Mouse (Mus musculus): ENCODE results near the gene Rasgef1b. TPM values are rescaled to one million over a fixed set of nuclear protein-coding genes. Genes with fewer than 3 reads are reported as not detected.

The Rasgef1b gene
- total and polyA plus RNA-seq, 3 experiments, result 0.17 to 0.26 (median 0.21) TPM

DNA sequence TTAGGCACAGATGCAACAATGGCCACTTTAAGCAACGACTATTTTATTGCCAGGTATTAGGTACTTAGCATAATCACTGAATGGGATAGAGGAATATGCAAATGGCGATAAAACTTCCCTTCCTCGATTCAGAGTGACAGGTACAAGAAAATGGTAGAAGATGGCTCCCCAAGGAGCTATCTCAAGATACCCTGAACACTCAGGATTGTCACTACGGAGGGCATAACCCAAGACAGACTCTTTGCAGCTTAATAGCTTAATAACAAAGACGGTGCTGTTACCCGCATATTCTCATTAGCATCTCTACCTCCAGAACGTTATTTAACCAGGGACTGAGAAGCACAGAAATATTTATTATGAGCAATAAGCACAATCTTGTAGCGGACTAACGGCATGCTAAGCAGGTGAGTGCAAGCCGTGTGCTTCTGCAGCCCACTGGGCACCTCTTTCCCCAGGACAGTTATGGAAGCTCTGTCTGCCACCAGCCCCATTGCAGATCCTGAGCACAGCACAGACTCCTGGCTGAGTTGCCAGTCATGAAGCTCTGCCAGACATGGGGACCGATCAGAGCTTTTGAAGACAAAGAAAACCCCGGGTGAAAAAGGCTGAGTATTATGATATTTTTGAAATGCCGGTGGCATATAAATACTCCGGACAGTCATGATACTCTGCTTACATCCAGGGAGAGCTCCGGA, 122.6 kb downstream of the Rasgef1b start:
- dilution Hi-C loops (cut with MboI; ENCODE audit: extremely low pct_ligation_motif_present, extremely low pct_unique_long_range_greater_than_20kb, low sequenced_read_pairs) (no loop called here), in situ Hi-C loops (cut with MboI; ENCODE audit: low pct_ligation_motif_present, low pct_unique_long_range_greater_than_20kb, low sequenced_read_pairs) (no loop called here)
- no peak overlapping the region for H3K27ac ChIP-seq (ENCODE audit: insufficient read depth, low read depth)
- H3K9ac ChIP-seq (ENCODE audit: insufficient read depth, low read depth), result no peak overlapping the region
- TF ChIP-seq USF2 (conservative IDR thresholded peaks at IDR 0.05; ENCODE audit: low read depth, low read length) (no peak), CTCF (conservative IDR thresholded peaks at IDR 0.05 in 1 of 2, IDR thresholded peaks at IDR 0.05 in 1 of 2; ENCODE audit: low read depth in 2 of 2, low read length in 2 of 2) (no peak), IRF4 (IDR thresholded peaks at IDR 0.05; ENCODE audit: low read depth, low read length) (no peak), MXI1 (IDR thresholded peaks at IDR 0.05; ENCODE audit: low read depth, low read length) (no peak), TCF12 (IDR thresholded peaks at IDR 0.05; ENCODE audit: low read depth, low read length) (no peak), BHLHE40 (IDR thresholded peaks at IDR 0.05; ENCODE audit: low read depth, low read length) (no peak), MAFK (IDR thresholded peaks at IDR 0.05; ENCODE audit: insufficient replicate concordance, low read length) (no peak), ZNF384 (IDR thresholded peaks at IDR 0.05; ENCODE audit: low read depth, low read length) (no peak), CHD1 (IDR thresholded peaks at IDR 0.05; ENCODE audit: low read depth, low read length) (no peak), MYC (IDR thresholded peaks at IDR 0.05; ENCODE audit: low read depth, low read length) (no peak), SMC3 (IDR thresholded peaks at IDR 0.05; ENCODE audit: low read depth, low read length) (no peak), ELF1 (IDR thresholded peaks at IDR 0.05; ENCODE audit: low read depth, low read length) (no peak), JUND (conservative IDR thresholded peaks at IDR 0.05; ENCODE audit: low read depth, low read length) (no peak), E2F4 (IDR thresholded peaks at IDR 0.05; ENCODE audit: insufficient replicate concordance, low read depth, low read length) (no peak), EP300 (IDR thresholded peaks at IDR 0.05; ENCODE audit: low read length) (no peak), RCOR1 (conservative IDR thresholded peaks at IDR 0.05; ENCODE audit: low read depth, low read length) (no peak), MEF2A (IDR thresholded peaks at IDR 0.05; ENCODE audit: borderline replicate concordance, low read depth, low read length) (no peak), RAD21 (IDR thresholded peaks at IDR 0.05; ENCODE audit: low read depth, low read length) (no peak)
- no peaks in the 10 kb centered on the region for H3K9me3 ChIP-seq (replicated peaks; ENCODE audit: low read length)
- DNase-seq (ENCODE audit: extremely low read depth), result no peak
- H3K27me3 ChIP-seq (replicated peaks), result no peaks in the 10 kb centered on the region
- no peak overlapping the region for H3K4me2 ChIP-seq (ENCODE audit: insufficient read depth, low read depth, poor library complexity, severe bottlenecking)
- no peaks in the 10 kb centered on the region for H3K4me1 ChIP-seq (ENCODE audit: control insufficient read depth in 1 of 2, insufficient read depth in 2 of 2)
- H3K4me3 ChIP-seq (replicated peaks in 1 of 3; ENCODE audit: low read depth in 2 of 3, low read length in 2 of 3, poor library complexity in 1 of 3), result no peak overlapping the region
- H3K79me2 ChIP-seq (replicated peaks; ENCODE audit: control insufficient read depth, extremely low read depth, insufficient read depth, poor library complexity, severe bottlenecking), result no peaks in the 10 kb centered on the region
- H3K36me3 ChIP-seq (replicated peaks in 1 of 2; ENCODE audit: control insufficient read depth in 1 of 2, insufficient read depth in 1 of 2, low read length in 1 of 2), result no peaks in the 10 kb centered on the region

DNA sequence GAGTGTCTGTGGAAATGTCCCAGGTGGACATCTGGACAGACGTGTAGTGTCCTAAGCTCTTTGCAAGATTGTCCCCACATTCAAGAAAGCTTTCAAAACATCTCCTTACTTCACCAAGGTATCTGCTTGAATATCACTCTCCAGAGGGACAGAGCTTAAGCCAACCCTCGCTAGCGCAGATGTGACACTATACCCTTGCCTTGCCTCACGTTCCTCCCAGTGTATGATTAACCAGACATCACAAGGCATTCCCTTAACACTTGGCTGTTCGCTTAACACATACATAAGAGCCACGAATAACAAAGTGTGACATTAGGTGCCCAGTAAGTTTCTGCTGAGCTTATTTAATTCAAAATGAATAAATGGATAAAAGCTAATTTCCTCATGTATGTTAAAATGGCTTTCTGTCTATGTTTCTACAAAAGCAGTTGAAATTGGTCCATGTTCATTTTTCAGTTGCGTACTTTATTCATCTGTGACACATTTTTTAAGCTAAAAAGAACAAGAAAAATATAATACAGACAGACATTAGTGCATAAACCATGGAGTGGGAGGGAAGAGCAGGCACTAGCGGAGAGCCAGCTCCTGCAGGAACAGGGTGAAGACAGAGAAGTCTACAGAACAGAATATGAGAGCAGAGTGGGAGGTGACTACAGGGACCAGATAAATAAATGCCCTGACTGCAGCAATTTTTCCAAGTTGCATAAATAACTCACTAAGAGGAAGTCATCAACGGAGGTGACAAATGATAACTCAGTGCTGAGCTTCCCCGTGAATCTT, 126.4 kb downstream of the Rasgef1b start:
- Histone ChIP-seq H3K36me3 (replicated peaks in 1 of 2; ENCODE audit: control insufficient read depth in 1 of 2, insufficient read depth in 1 of 2, low read length in 1 of 2) (no peaks in the 10 kb centered on the region), H3K4me3 (replicated peaks in 1 of 3; ENCODE audit: low read depth in 2 of 3, low read length in 2 of 3, poor library complexity in 1 of 3) (no peak overlapping the region), H3K4me2 (ENCODE audit: insufficient read depth, low read depth, poor library complexity, severe bottlenecking) (no peak overlapping the region), H3K27ac (ENCODE audit: insufficient read depth, low read depth) (no peak overlapping the region), H3K79me2 (replicated peaks; ENCODE audit: control insufficient read depth, extremely low read depth, insufficient read depth, poor library complexity, severe bottlenecking) (no peaks in the 10 kb centered on the region), H3K4me1 (ENCODE audit: control insufficient read depth in 1 of 2, insufficient read depth in 2 of 2) (peaks cover 0 to 5% of the 10 kb centered on the region in 2 experiments; a peak in 2 of 4 replicates), H3K9ac (ENCODE audit: insufficient read depth, low read depth) (no peak overlapping the region), H3K27me3 (replicated peaks) (no peaks in the 10 kb centered on the region), H3K9me3 (replicated peaks; ENCODE audit: low read length) (no peaks in the 10 kb centered on the region)
- TF ChIP-seq NELFE (IDR thresholded peaks at IDR 0.05; ENCODE audit: low read depth, low read length) (no peak), HCFC1 (IDR thresholded peaks at IDR 0.05; ENCODE audit: low read depth, low read length) (no peak), MYC (IDR thresholded peaks at IDR 0.05; ENCODE audit: low read depth, low read length) (no peak), RCOR1 (conservative IDR thresholded peaks at IDR 0.05; ENCODE audit: low read depth, low read length) (no peak), MAZ (IDR thresholded peaks at IDR 0.05; ENCODE audit: low read depth, low read length) (no peak), ZMIZ1 (IDR thresholded peaks at IDR 0.05; ENCODE audit: low read depth, low read length) (no peak), MEF2A (IDR thresholded peaks at IDR 0.05; ENCODE audit: borderline replicate concordance, low read depth, low read length) (no peak), CTCF (conservative IDR thresholded peaks at IDR 0.05 in 1 of 2, IDR thresholded peaks at IDR 0.05 in 1 of 2; ENCODE audit: low read depth in 2 of 2, low read length in 2 of 2) (no peak), JUND (conservative IDR thresholded peaks at IDR 0.05; ENCODE audit: low read depth, low read length) (no peak), USF2 (conservative IDR thresholded peaks at IDR 0.05; ENCODE audit: low read depth, low read length) (no peak), ZKSCAN1 (IDR thresholded peaks at IDR 0.05; ENCODE audit: borderline replicate concordance, low read depth, low read length) (no peak), ELF1 (IDR thresholded peaks at IDR 0.05; ENCODE audit: low read depth, low read length) (no peak), PAX5 (IDR thresholded peaks at IDR 0.05; ENCODE audit: low read length) (no peak), BHLHE40 (IDR thresholded peaks at IDR 0.05; ENCODE audit: low read depth, low read length) (no peak), POLR2AphosphoS2 (IDR thresholded peaks at IDR 0.05; ENCODE audit: low read depth, low read length) (no peak), IRF4 (IDR thresholded peaks at IDR 0.05; ENCODE audit: low read depth, low read length) (no peak), NRF1 (IDR thresholded peaks at IDR 0.05; ENCODE audit: low read depth, low read length) (no peak), MAX (IDR thresholded peaks at IDR 0.05; ENCODE audit: low read length) (no peak), UBTF (IDR thresholded peaks at IDR 0.05; ENCODE audit: low read depth, low read length) (no peak)
- in situ Hi-C loops (cut with MboI; ENCODE audit: low pct_ligation_motif_present, low pct_unique_long_range_greater_than_20kb, low sequenced_read_pairs) (no loop called here), dilution Hi-C loops (cut with MboI; ENCODE audit: extremely low pct_ligation_motif_present, extremely low pct_unique_long_range_greater_than_20kb, low sequenced_read_pairs) (no loop called here)
- no peak for DNase-seq (ENCODE audit: extremely low read depth)
